Mouse (Mus musculus): ENCODE measurements around the gene Lrwd1.

DNA sequence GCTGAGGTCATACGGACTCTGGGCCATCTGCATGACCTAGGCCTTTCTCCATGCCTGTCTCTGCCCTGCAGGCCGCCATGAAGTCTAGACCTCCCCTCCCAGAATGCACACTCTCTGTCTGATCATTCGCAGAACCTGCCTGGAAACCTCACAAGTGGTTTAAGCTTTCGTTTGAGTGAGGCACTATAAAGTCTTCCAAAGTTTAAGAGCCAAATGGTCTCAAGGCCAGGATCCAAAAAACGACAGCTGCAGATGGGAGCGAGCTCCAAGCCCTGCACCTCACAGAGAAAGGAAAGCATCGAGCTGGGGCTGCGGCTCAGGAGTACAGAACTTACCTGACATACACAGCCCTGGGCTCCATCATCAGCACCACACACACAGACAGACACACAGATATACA is 16.5 kb upstream of the Lrwd1 start:
- TF ChIP-seq GATA1 (IDR thresholded peaks at IDR 0.05; ENCODE audit: borderline replicate concordance, low read length) (no peak), FLI1 (IDR thresholded peaks at IDR 0.05; ENCODE audit: low read length) (no peak)
